Mouse (Mus musculus): Measurements from ENCODE around the gene Serpinb9b. TPM values are rescaled to one million over a fixed set of nuclear protein-coding genes. Genes with fewer than 3 reads are reported as not detected.

Gene Serpinb9b
- polyA plus RNA-seq, 1 experiment from 2014 or later: not detected

GRCm38 (mm10) chr13:33084975-33085694, 57.9 kb downstream of the Serpinb9b start:
- H3K27ac ChIP-seq: peak overlapping the region; percentile 49
- WGBS: 39% methylated on average over 5 of the region's 5 CpGs

GRCm38 (mm10) chr13:33085695-33086432, 58.6 kb downstream of the Serpinb9b start:
- Histone ChIP-seq H3K27ac (peak overlapping the region; percentile 49; the same call in 1 of the 2 replicates), H3K27me3 (replicated peaks) (no peaks in the 10 kb centered on the region), H3K4me3 (replicated peaks) (no peak overlapping the region), H3K9ac (no peak overlapping the region), H3K36me3 (no peaks in the 10 kb centered on the region), H3K9me3 (no peaks in the 10 kb centered on the region), H3K4me1 (peaks cover 4% of the 10 kb centered on the region; the same call in 1 of the 2 replicates), H3K4me2 (no peak overlapping the region)
- peak; percentile 82 for ATAC-seq (ENCODE audit: insufficient read depth, low FRiP score, low read depth)

More at GRCm38 (mm10) chr13:33084975-33085694, 57.9 kb downstream of the Serpinb9b start:
- no peak overlapping the region for H3K9ac ChIP-seq
- no peak overlapping the region for H3K4me2 ChIP-seq
- no peak overlapping the region for H3K4me3 ChIP-seq (replicated peaks)
- peaks cover 4% of the 10 kb centered on the region; the same call in 1 of the 2 replicates for H3K4me1 ChIP-seq
- H3K27me3 ChIP-seq (replicated peaks): no peaks in the 10 kb centered on the region
- H3K9me3 ChIP-seq: no peaks in the 10 kb centered on the region
- H3K36me3 ChIP-seq: no peaks in the 10 kb centered on the region
- ATAC-seq (ENCODE audit: insufficient read depth, low FRiP score, low read depth): no peak

GRCm38 (mm10) chr13:33089566-33089965, 62.4 kb downstream of the Serpinb9b start:
- H3K9me3 ChIP-seq: no peaks in the 10 kb centered on the region
- H3K4me1 ChIP-seq: peaks cover 4% of the 10 kb centered on the region; the same call in 1 of the 2 replicates
- 45% methylated on average over 3 of the region's 3 CpGs for WGBS
- no peak overlapping the region for H3K27ac ChIP-seq
- peak; percentile 35; the same call in 1 of the 2 replicates for ATAC-seq (ENCODE audit: insufficient read depth, low FRiP score, low read depth)
- H3K4me2 ChIP-seq: no peak overlapping the region
- H3K27me3 ChIP-seq (replicated peaks): no peaks in the 10 kb centered on the region
- H3K9ac ChIP-seq: no peak overlapping the region
- no peak overlapping the region for H3K4me3 ChIP-seq (replicated peaks)
- no peaks in the 10 kb centered on the region for H3K36me3 ChIP-seq

GRCm38 (mm10) chr13:33090546-33090945, 63.3 kb downstream of the Serpinb9b start:
- Histone ChIP-seq H3K4me2 (no peak overlapping the region), H3K9me3 (no peaks in the 10 kb centered on the region), H3K9ac (no peak overlapping the region), H3K4me1 (no peaks in the 10 kb centered on the region), H3K27ac (no peak overlapping the region), H3K27me3 (replicated peaks) (no peaks in the 10 kb centered on the region), H3K36me3 (no peaks in the 10 kb centered on the region), H3K4me3 (replicated peaks) (no peak overlapping the region)
- ATAC-seq (ENCODE audit: insufficient read depth, low FRiP score, low read depth): no peak
- 79% methylated on average over 1 of the region's 1 CpGs for WGBS

GRCm38 (mm10) chr13:33091306-33091705, 64.1 kb downstream of the Serpinb9b start:
- Histone ChIP-seq H3K9me3 (no peaks in the 10 kb centered on the region), H3K27me3 (replicated peaks) (no peaks in the 10 kb centered on the region), H3K4me1 (no peaks in the 10 kb centered on the region), H3K4me2 (no peak overlapping the region), H3K9ac (no peak overlapping the region), H3K4me3 (replicated peaks) (no peak overlapping the region), H3K36me3 (no peaks in the 10 kb centered on the region), H3K27ac (no peak overlapping the region)
- 92% methylated on average over 1 of the region's 1 CpGs for WGBS
- no peak for ATAC-seq (ENCODE audit: insufficient read depth, low FRiP score, low read depth)

Other genes starting within 250 kb of the Serpinb9b start
- gene Mylk4, start 243.5 kb upstream of the Serpinb9b start, polyA plus RNA-seq (2015; fragmentation: Nextera tagmentation; extraction: Ambion mirVana): 0.22 and 0.24 TPM in 2 replicates
- gene Wrnip1, start 225.4 kb upstream of the Serpinb9b start, polyA plus RNA-seq (2015; fragmentation: Nextera tagmentation; extraction: Ambion mirVana): 29.1 and 29.2 TPM in 2 replicates
- not detected in 2 replicates for gene D930007J09Rik, start 224.6 kb upstream of the Serpinb9b start, polyA plus RNA-seq (2015; fragmentation: Nextera tagmentation; extraction: Ambion mirVana)
- 74.9 and 94.2 TPM in 2 replicates for gene Serpinb1a, start 176.2 kb upstream of the Serpinb9b start, polyA plus RNA-seq (2015; fragmentation: Nextera tagmentation; extraction: Ambion mirVana)
- gene Serpinb1c, start 129.2 kb upstream of the Serpinb9b start, polyA plus RNA-seq (2015; fragmentation: Nextera tagmentation; extraction: Ambion mirVana): not detected in 2 replicates
- gene Serpinb6b, start 62.2 kb upstream of the Serpinb9b start, polyA plus RNA-seq (2015; fragmentation: Nextera tagmentation; extraction: Ambion mirVana): 4.7 and 5.7 TPM in 2 replicates
- gene Serpinb9, start 24.2 kb upstream of the Serpinb9b start, polyA plus RNA-seq (2015; fragmentation: Nextera tagmentation; extraction: Ambion mirVana): 9.4 and 10.2 TPM in 2 replicates
- gene Serpinb1b, start 51.2 kb downstream of the Serpinb9b start, polyA plus RNA-seq (2015; fragmentation: Nextera tagmentation; extraction: Ambion mirVana): 0.37 and 0.86 TPM in 2 replicates
- not detected in 2 replicates for gene Serpinb9c, start 132.3 kb downstream of the Serpinb9b start, polyA plus RNA-seq (2015; fragmentation: Nextera tagmentation; extraction: Ambion mirVana)
- gene Serpinb9d, start 165.5 kb downstream of the Serpinb9b start, polyA plus RNA-seq (2015; fragmentation: Nextera tagmentation; extraction: Ambion mirVana): not detected in 2 replicates
- not detected in 2 replicates for gene Serpinb9e, start 222.2 kb downstream of the Serpinb9b start, polyA plus RNA-seq (2015; fragmentation: Nextera tagmentation; extraction: Ambion mirVana)